Mouse (Mus musculus): ENCODE measurements around the gene Vps37b.

- TF ChIP-seq CTCF (IDR thresholded peaks at IDR 0.05; ENCODE audit: insufficient read depth, low read length) (no peak), POLR2A (IDR thresholded peaks at IDR 0.05; ENCODE audit: borderline replicate concordance, extremely low read depth, low read depth, low read length) (no peak)
Measured at GRCm38 (mm10) chr5:123980521-123981249, 51.4 kb downstream of the Vps37b start.

All from lung, adult 2 months (tissue).